Mouse (Mus musculus): ENCODE data around the gene Fkbp2.

DNA sequence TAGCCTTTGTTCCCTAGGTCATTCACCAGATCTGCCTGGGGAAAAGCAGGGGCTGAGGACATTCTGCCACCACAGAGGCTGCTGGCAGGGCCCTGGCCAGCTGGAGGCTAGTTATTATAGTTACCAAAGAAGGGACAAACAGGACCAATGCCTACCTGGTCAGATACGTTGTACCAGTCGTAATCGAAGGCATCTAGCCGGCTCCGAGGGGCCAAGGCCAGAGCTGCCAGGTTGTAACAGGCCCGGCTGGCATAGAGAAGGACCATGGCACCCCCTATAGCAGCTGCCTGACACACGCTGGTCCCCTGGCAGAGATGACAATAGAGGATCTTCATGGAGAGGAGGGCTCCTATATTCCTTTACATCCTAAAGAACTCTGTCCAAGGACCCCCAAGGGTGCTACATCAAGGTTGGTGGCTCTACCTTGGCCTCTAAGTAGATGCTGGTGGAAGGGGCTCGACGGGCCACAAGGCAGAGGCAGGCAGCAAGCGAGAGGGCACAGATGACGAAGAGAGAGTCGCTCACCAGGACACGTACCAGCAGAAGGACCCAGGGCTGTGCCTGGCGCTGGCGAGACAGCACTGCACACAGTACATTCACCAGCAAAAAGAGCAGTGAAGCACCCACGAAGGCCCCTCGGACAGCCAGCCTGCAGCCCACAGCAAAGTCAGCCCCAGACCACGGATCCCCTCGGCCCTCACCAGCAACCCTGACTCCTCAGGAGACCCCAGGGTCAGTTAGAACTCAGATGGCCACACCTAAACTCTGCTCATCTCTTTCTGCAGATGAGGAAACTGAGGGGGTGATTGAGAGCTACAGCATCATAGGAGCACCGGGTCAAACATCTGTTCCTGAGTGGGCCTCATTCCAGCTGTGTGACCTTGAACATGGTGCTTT lies 40.9 kb downstream of the Fkbp2 start:
- TF ChIP-seq ZNF384 (IDR thresholded peaks at IDR 0.05; ENCODE audit: low read depth, low read length) (no peak), HCFC1 (IDR thresholded peaks at IDR 0.05; ENCODE audit: borderline replicate concordance, insufficient read depth, low read length) (no peak), CHD2 (IDR thresholded peaks at IDR 0.05; ENCODE audit: low read depth, low read length) (no peak), ZC3H11A (IDR thresholded peaks at IDR 0.05; ENCODE audit: borderline replicate concordance, low read depth, low read length) (no peak), MAFK (IDR thresholded peaks at IDR 0.05; ENCODE audit: insufficient read depth, low read depth, low read length) (no peak)

All from ES-E14 (cell line).